Mouse (Mus musculus) MEL (cell line): Measurements from ENCODE around the gene Rab9. TPM values are rescaled to one million over a fixed set of nuclear protein-coding genes. Genes with fewer than 3 reads are reported as not detected.

Experiments used
- DNase-seq: peaks from one replicate; pipeline ENCODE4 v3.0.0; 2011; ENCODE audit warnings: low read depth, low spot score
- H3K27ac ChIP-seq: 2 replicates; pipeline ENCODE4 v1.5.1; 2012; ENCODE audit warnings: low read depth, mild to moderate bottlenecking, control low read depth, low read length, moderate library complexity; ENCODE audit not compliant: control insufficient read depth
- H3K27me3 ChIP-seq, 2 experiments: fragments of 150-350 bp in 1 of 2; sonication (generic) in 1 of 2; 2 replicates each; pipeline ENCODE4 v1.6.1; 2012; ENCODE audit warnings: low read length in 2 of 2, mild to moderate bottlenecking in 2 of 2, improper control_type of control experiment in 1 of 2, moderate library complexity in 1 of 2; ENCODE audit not compliant: insufficient read depth in 2 of 2, control insufficient read depth in 1 of 2
- H3K36me3 ChIP-seq, 2 experiments: 2 replicates each; pipeline ENCODE4 v1.6.1; 2012 to 2014; ENCODE audit warnings: low read length in 2 of 2, improper control_type of control experiment in 1 of 2, inconsistent platforms in 1 of 2, mild to moderate bottlenecking in 1 of 2; ENCODE audit not compliant: insufficient read depth in 2 of 2, control insufficient read depth in 1 of 2
- H3K4me1 ChIP-seq, 2 experiments: fragments of 150-350 bp in 1 of 2; sonication (generic) in 1 of 2; 2 replicates each; pipeline ENCODE4 v1.6.1; 2012; ENCODE audit warnings: low read length in 2 of 2, improper control_type of control experiment in 1 of 2, mild to moderate bottlenecking in 1 of 2; ENCODE audit not compliant: insufficient read depth in 2 of 2, control insufficient read depth in 1 of 2
- H3K4me3 ChIP-seq, 2 experiments: fragments of 150-350 bp in 1 of 2; sonication (generic) in 1 of 2; 2 replicates each; pipeline ENCODE4 v1.5.1; 2012; ENCODE audit warnings: low read depth in 2 of 2, low read length in 2 of 2, mild to moderate bottlenecking in 2 of 2, moderate library complexity in 2 of 2, control low read depth in 1 of 2, improper control_type of control experiment in 1 of 2; ENCODE audit not compliant: control insufficient read depth in 1 of 2, insufficient read depth in 1 of 2
- H3K79me2 ChIP-seq: 2 replicates; pipeline ENCODE4 v1.6.1; 2012; ENCODE audit warnings: mild to moderate bottlenecking, low read length, moderate library complexity; ENCODE audit not compliant: control insufficient read depth, poor library complexity, insufficient read depth
- H3K9ac ChIP-seq: 2 replicates; pipeline ENCODE4 v1.6.1; 2012; ENCODE audit warnings: low read depth, mild to moderate bottlenecking, control low read depth, low read length, moderate library complexity; ENCODE audit not compliant: control insufficient read depth, poor library complexity, severe bottlenecking
- H3K9me3 ChIP-seq: fragments of 150-350 bp; sonication (generic); replicated peaks from 2 replicates; pipeline ENCODE4 v1.6.1; 2012; ENCODE audit warnings: mild to moderate bottlenecking, low read length, improper control_type of control experiment, moderate library complexity; ENCODE audit not compliant: insufficient read depth
- CHD1 ChIP-seq: IDR thresholded peaks from 2 replicates; pipeline ENCODE4 v1.6.1; 2012; ENCODE audit warnings: low read depth, mild to moderate bottlenecking, inconsistent platforms, low read length, improper control_type of control experiment
- CTCF ChIP-seq, 3 experiments: IDR thresholded peaks in 2 of 3; conservative IDR thresholded peaks in 1 of 3; 2 replicates each; pipeline ENCODE4 v1.5.1; 2011 to 2012; ENCODE audit warnings: low read length in 3 of 3, low read depth in 2 of 3, mild to moderate bottlenecking in 2 of 3, improper control_type of control experiment in 1 of 3, inconsistent platforms in 1 of 3, mixed read lengths in 1 of 3, moderate library complexity in 1 of 3; ENCODE audit not compliant: control insufficient read depth in 1 of 3, insufficient read depth in 1 of 3, poor library complexity in 1 of 3, severe bottlenecking in 1 of 3
- E2F4 ChIP-seq: IDR thresholded peaks from 2 replicates; pipeline ENCODE4 v1.6.1; 2011; ENCODE audit warnings: low read depth, low read length, improper control_type of control experiment, borderline replicate concordance
- ETS1 ChIP-seq: IDR thresholded peaks from 2 replicates; pipeline ENCODE4 v1.6.1; 2012; ENCODE audit warnings: low read depth, mild to moderate bottlenecking, inconsistent platforms, low read length, improper control_type of control experiment, moderate library complexity
- GATA1 ChIP-seq: IDR thresholded peaks from 2 replicates; pipeline ENCODE4 v1.6.1; 2011; ENCODE audit warnings: low read depth, low read length, improper control_type of control experiment
- HCFC1 ChIP-seq: IDR thresholded peaks from 2 replicates; pipeline ENCODE4 v1.6.1; 2012; ENCODE audit warnings: low read depth, mild to moderate bottlenecking, inconsistent platforms, low read length, improper control_type of control experiment, moderate library complexity
- JUND ChIP-seq: IDR thresholded peaks from 2 replicates; pipeline ENCODE4 v1.6.1; 2011; ENCODE audit warnings: low read depth, mild to moderate bottlenecking, improper control_type of control experiment, low read length
- KAT2A ChIP-seq: conservative IDR thresholded peaks from 2 replicates; pipeline ENCODE4 v1.6.1; 2012; ENCODE audit warnings: low read depth, low read length, improper control_type of control experiment, inconsistent platforms
- MAX ChIP-seq: IDR thresholded peaks from 2 replicates; pipeline ENCODE4 v1.6.1; 2011; ENCODE audit warnings: low read length, improper control_type of control experiment
- MEF2A ChIP-seq: IDR thresholded peaks from 2 replicates; pipeline ENCODE4 v1.6.1; 2014; ENCODE audit warnings: low read depth, mild to moderate bottlenecking, inconsistent platforms, low read length, improper control_type of control experiment; ENCODE audit not compliant: poor library complexity, insufficient replicate concordance, severe bottlenecking; ENCODE audit errors: extremely low read depth
- MXI1 ChIP-seq: IDR thresholded peaks from 2 replicates; pipeline ENCODE4 v1.6.1; 2011; ENCODE audit warnings: mild to moderate bottlenecking, low read depth, low read length, improper control_type of control experiment
- MYC ChIP-seq: IDR thresholded peaks from 2 replicates; pipeline ENCODE4 v1.6.1; 2011; ENCODE audit warnings: low read depth, mild to moderate bottlenecking, low read length, improper control_type of control experiment, moderate library complexity
- NELFE ChIP-seq: IDR thresholded peaks from 2 replicates; pipeline ENCODE4 v1.6.1; 2011; ENCODE audit warnings: low read depth, low read length, improper control_type of control experiment
- NRF1 ChIP-seq: IDR thresholded peaks from 2 replicates; pipeline ENCODE4 v1.6.1; 2014; ENCODE audit warnings: low read depth, mild to moderate bottlenecking, inconsistent platforms, low read length, improper control_type of control experiment, moderate library complexity; ENCODE audit not compliant: poor library complexity, insufficient read depth, severe bottlenecking
- POLR2AphosphoS2 ChIP-seq: IDR thresholded peaks from 2 replicates; pipeline ENCODE4 v1.6.1; 2011; ENCODE audit warnings: low read length, improper control_type of control experiment
- POLR2AphosphoS5 ChIP-seq: IDR thresholded peaks from 2 replicates; pipeline ENCODE4 v1.6.1; 2012; ENCODE audit warnings: low read depth, borderline replicate concordance, mild to moderate bottlenecking, inconsistent platforms, low read length, moderate library complexity, mixed read lengths
- RCOR1 ChIP-seq: IDR thresholded peaks from 2 replicates; pipeline ENCODE4 v1.6.1; 2012; ENCODE audit warnings: low read depth, mild to moderate bottlenecking, inconsistent platforms, low read length, improper control_type of control experiment
- TAL1 ChIP-seq: IDR thresholded peaks from 2 replicates; pipeline ENCODE4 v1.6.1; 2012; ENCODE audit warnings: mild to moderate bottlenecking, inconsistent platforms, low read length, moderate library complexity, mixed read lengths
- TBP ChIP-seq: IDR thresholded peaks from 2 replicates; pipeline ENCODE4 v1.8.0; 2011; ENCODE audit warnings: low read depth, low read length, improper control_type of control experiment
- TCF12 ChIP-seq: IDR thresholded peaks from 2 replicates; pipeline ENCODE4 v1.6.1; 2014; ENCODE audit warnings: low read depth, mild to moderate bottlenecking, inconsistent platforms, low read length, improper control_type of control experiment, moderate library complexity
- USF1 ChIP-seq: IDR thresholded peaks from 2 replicates; pipeline ENCODE4 v1.6.1; 2014; ENCODE audit warnings: low read depth, mild to moderate bottlenecking, inconsistent platforms, low read length, improper control_type of control experiment, moderate library complexity
- USF2 ChIP-seq, 2 experiments: IDR thresholded peaks; 2 replicates each; pipeline ENCODE4 v1.6.1; 2011 to 2012; ENCODE audit warnings: improper control_type of control experiment in 2 of 2, low read length in 2 of 2, borderline replicate concordance in 1 of 2, inconsistent platforms in 1 of 2, low read depth in 1 of 2, mild to moderate bottlenecking in 1 of 2; ENCODE audit not compliant: insufficient read depth in 1 of 2
- ZMIZ1 ChIP-seq: IDR thresholded peaks from 2 replicates; pipeline ENCODE4 v1.6.1; 2012; ENCODE audit warnings: low read depth, mild to moderate bottlenecking, inconsistent platforms, low read length, improper control_type of control experiment, moderate library complexity
- polyA plus RNA-seq, 2 experiments: library from polyadenylated mRNA; stranded (reverse) in 1 of 2; unstranded in 1 of 2; fragments of >175 nt in 1 of 2; fragments of >200 nt in 1 of 2; gene quantifications; 2 replicates each; pipeline versions ENCODE4 v1.2.1 to v1.2.4; 2012; ENCODE audit warnings: low replicate concordance in 2 of 2, low read depth in 1 of 2; ENCODE audit not compliant: insufficient read length in 2 of 2, insufficient read depth in 1 of 2, missing spikeins in 1 of 2
- total RNA-seq: library from RNA; depleted of rRNA; stranded (reverse); fragments of 300-350 nt; gene quantifications from 2 replicates; pipeline ENCODE4 v1.2.3, GENCODE M21; 2012

Rab9 gene
- total and polyA plus RNA-seq, 3 experiments, result 32.3 to 136 (median 50.0) TPM

- Histone ChIP-seq H3K27ac (no peak overlapping the region), H3K27me3 (no peaks in the 10 kb centered on the region), H3K36me3 (peaks cover 2 to 3% of the 10 kb centered on the region in 2 experiments; a peak in 3 of 4 replicates), H3K79me2 (no peaks in the 10 kb centered on the region), H3K4me1 (no peaks in the 10 kb centered on the region), H3K9ac (no peak overlapping the region), H3K4me3 (no peak overlapping the region), H3K9me3 (no peaks in the 10 kb centered on the region)
- TF ChIP-seq MAX (no peak), MEF2A (no peak), JUND (no peak), NRF1 (no peak), MYC (no peak), ZMIZ1 (no peak), GATA1 (no peak), POLR2AphosphoS5 (no peak), ETS1 (no peak)
- peak; percentile 39 for DNase-seq
Measured at GRCm38 (mm10) chrX:166497771-166498170, 18.1 kb upstream of the Rab9 start.

GRCm38 (mm10) chrX:166495052-166495451, 15.4 kb upstream of the Rab9 start:
- no peak for DNase-seq
- Histone ChIP-seq H3K36me3 (peaks cover 0 to 3% of the 10 kb centered on the region in 2 experiments; a peak in 2 of 4 replicates), H3K9me3 (no peaks in the 10 kb centered on the region), H3K79me2 (no peaks in the 10 kb centered on the region), H3K27me3 (no peaks in the 10 kb centered on the region), H3K4me3 (no peak overlapping the region), H3K4me1 (no peaks in the 10 kb centered on the region), H3K9ac (no peak overlapping the region), H3K27ac (no peak overlapping the region)
- TF ChIP-seq ZMIZ1 (no peak), TBP (peak; percentile 81)

GRCm38 (mm10) chrX:166478631-166479364, 869 bp downstream of the Rab9 start:
- H3K4me3 ChIP-seq, result peak overlapping the region; percentile 88 to 97
- H3K4me1 ChIP-seq, result peaks cover 3 to 6% of the 10 kb centered on the region in 2 experiments; a peak in 3 of 4 replicates
- H3K27me3 ChIP-seq, result no peaks in the 10 kb centered on the region
- peaks cover 3 to 15% of the 10 kb centered on the region in 2 experiments; a peak in 3 of 4 replicates for H3K36me3 ChIP-seq
- H3K27ac ChIP-seq, result peak overlapping the region; percentile 46
- H3K9me3 ChIP-seq, result no peaks in the 10 kb centered on the region
- peak; percentile 65 for DNase-seq
- H3K9ac ChIP-seq, result peak overlapping the region; percentile 92
- peaks cover 35% of the 10 kb centered on the region for H3K79me2 ChIP-seq
- TF ChIP-seq POLR2AphosphoS2, result no peak
- TF ChIP-seq NRF1, result no peak
- TF ChIP-seq E2F4, result peak; percentile 64; the same call in 1 of the 2 replicates
- peak; percentile 75 for TF ChIP-seq MXI1
- TF ChIP-seq CHD1, result peak; percentile 94; the same call in 1 of the 2 replicates
- peak; percentile 43 for TF ChIP-seq RCOR1
- peak; percentile 36 to 71; a peak in 3 of 4 replicates for TF ChIP-seq USF2 (IDR thresholded peaks at IDR 0.05; ENCODE audit: borderline replicate concordance in 1 of 2, insufficient read depth in 1 of 2, low read depth in 1 of 2, low read length in 2 of 2)
- TF ChIP-seq TCF12, result no peak
- no peak; the same call in 1 of the 2 replicates for TF ChIP-seq NELFE
- TF ChIP-seq USF1, result peak; percentile 91
- TF ChIP-seq TAL1, result no peak
- peak; percentile 81 for TF ChIP-seq MAX
- no peak for TF ChIP-seq CTCF (IDR thresholded peaks at IDR 0.05 in 2 of 3, conservative IDR thresholded peaks at IDR 0.05 in 1 of 3; ENCODE audit: control insufficient read depth in 1 of 3, insufficient read depth in 1 of 3, low read depth in 2 of 3, low read length in 3 of 3, poor library complexity in 1 of 3, severe bottlenecking in 1 of 3)
- TF ChIP-seq HCFC1, result 0 out of 2 replicates have a peak, but pooled peaks have one; percentile 19
- no peak for TF ChIP-seq KAT2A
